Mouse (Mus musculus) MEL (cell line): ENCODE results near the gene Rpl12. TPM values are rescaled to one million over a fixed set of nuclear protein-coding genes. Genes with fewer than 3 reads are reported as not detected.

Experiments used
- polyA plus RNA-seq, 2 experiments: library from polyadenylated mRNA; stranded (reverse) in 1 of 2; unstranded in 1 of 2; fragments of >175 nt in 1 of 2; fragments of >200 nt in 1 of 2; gene quantifications; 2 replicates each; pipeline versions ENCODE4 v1.2.1 to v1.2.4; 2012; ENCODE audit warnings: low replicate concordance in 2 of 2, low read depth in 1 of 2; ENCODE audit not compliant: insufficient read length in 2 of 2, insufficient read depth in 1 of 2, missing spikeins in 1 of 2
- total RNA-seq: library from RNA; depleted of rRNA; stranded (reverse); fragments of 300-350 nt; gene quantifications from 2 replicates; pipeline ENCODE4 v1.2.3, GENCODE M21; 2012; rRNA removed

Gene Rpl12
- total and polyA plus RNA-seq, 3 experiments = 116 to 1,842 TPM; not detected in 1

Other genes with a start within 250 kb of the Rpl12 start
- gene Cdk9, start 248.5 kb upstream of the Rpl12 start, total RNA-seq = 30.9 and 37.7 TPM in 2 replicates
- gene Cdk9, start 248.5 kb upstream of the Rpl12 start, polyA plus RNA-seq = 100 to 1,000 TPM in 1 of 2 experiments, not detected in 1; 125 TPM
- gene Sh2d3c, start 240.5 kb upstream of the Rpl12 start, total RNA-seq = 0.19 and 0.26 TPM in 2 replicates
- under 1 TPM in 1 of 2 experiments, not detected in 1; 0.43 TPM for gene Sh2d3c, start 240.5 kb upstream of the Rpl12 start, polyA plus RNA-seq
- gene 6330409D20Rik, start 220.5 kb upstream of the Rpl12 start, total RNA-seq = not detected in 2 replicates
- not detected for gene 6330409D20Rik, start 220.5 kb upstream of the Rpl12 start, polyA plus RNA-seq
- gene Tor2a, start 204.3 kb upstream of the Rpl12 start, total RNA-seq = 46.6 and 54.7 TPM in 2 replicates
- 10 to 100 TPM in 1 of 2 experiments, not detected in 1; 62.2 TPM for gene Tor2a, start 204.3 kb upstream of the Rpl12 start, polyA plus RNA-seq
- 0.26 and 0.69 TPM in 2 replicates for gene Ttc16, start 185.9 kb upstream of the Rpl12 start, total RNA-seq
- under 1 TPM in 1 of 2 experiments, not detected in 1; 0.35 TPM for gene Ttc16, start 185.9 kb upstream of the Rpl12 start, polyA plus RNA-seq
- 18.0 and 27.9 TPM in 2 replicates for gene Ptrh1, start 185.8 kb upstream of the Rpl12 start, total RNA-seq
- gene Ptrh1, start 185.8 kb upstream of the Rpl12 start, polyA plus RNA-seq = 10 to 100 TPM in 1 of 2 experiments, not detected in 1; 12.3 TPM
- 0.12 and 0.13 TPM in 2 replicates for gene Cfap157, start 177.1 kb upstream of the Rpl12 start, total RNA-seq
- 1 to 10 TPM in 1 of 2 experiments, not detected in 1; 2.3 TPM for gene Cfap157, start 177.1 kb upstream of the Rpl12 start, polyA plus RNA-seq
- 7.1 and 8.2 TPM in 2 replicates for gene Stxbp1, start 114.3 kb upstream of the Rpl12 start, total RNA-seq
- 10 to 100 TPM in 1 of 2 experiments, not detected in 1; 33.2 TPM for gene Stxbp1, start 114.3 kb upstream of the Rpl12 start, polyA plus RNA-seq
- gene Fam129b, start 85.4 kb upstream of the Rpl12 start, total RNA-seq = 11.5 and 17.5 TPM in 2 replicates
- 10 to 100 TPM in 1 of 2 experiments, not detected in 1; 20.0 TPM for gene Fam129b, start 85.4 kb upstream of the Rpl12 start, polyA plus RNA-seq
- gene Lrsam1, start 55 bp downstream of the Rpl12 start, total RNA-seq = 13.5 and 17.9 TPM in 2 replicates
- 10 to 100 TPM in 1 of 2 experiments, not detected in 1; 14.2 TPM for gene Lrsam1, start 55 bp downstream of the Rpl12 start, polyA plus RNA-seq
- gene Slc2a8, start 20.5 kb downstream of the Rpl12 start, total RNA-seq = 7.4 and 7.8 TPM in 2 replicates
- 10 to 100 TPM in 1 of 2 experiments, not detected in 1; 16.0 TPM for gene Slc2a8, start 20.5 kb downstream of the Rpl12 start, polyA plus RNA-seq
- gene Garnl3, start 170.1 kb downstream of the Rpl12 start, total RNA-seq = 0.92 and 1.5 TPM in 2 replicates
- 1 to 10 TPM in 1 of 2 experiments, not detected in 1; 2.3 TPM for gene Garnl3, start 170.1 kb downstream of the Rpl12 start, polyA plus RNA-seq